Mouse (Mus musculus) heart, embryonic 11.5 days (tissue): Measurements from ENCODE around the gene Atg10. TPM values are rescaled to one million over a fixed set of nuclear protein-coding genes. Genes with fewer than 3 reads are reported as not detected.
"Not testable (repeated sequence)": the region's sequence is repeated elsewhere in the genome, so short reads cannot be mapped to it uniquely, and the experiment has no call there.

Experiments
- ATAC-seq: fragments of 200-750 bp; cut with Nextera tagmentation; replicated peaks from 2 replicates; pipeline ENCODE4 v1.8.0; 2017; ENCODE audit warnings: moderate library complexity; ENCODE audit not compliant: insufficient number of reproducible peaks, low FRiP score, low TSS enrichment
- H3K27ac ChIP-seq: fragments of 300-500 bp; sonication (generic); 2 replicates; pipeline ENCODE4 v1.5.1; 2014; ENCODE audit warnings: mild to moderate bottlenecking, low read depth, low read length
- H3K27me3 ChIP-seq: fragments of 300-500 bp; sonication (generic); 2 replicates; pipeline ENCODE4 v1.6.1; 2014; ENCODE audit warnings: mild to moderate bottlenecking, low read length, mixed read lengths; ENCODE audit not compliant: control insufficient read depth, insufficient read depth
- H3K36me3 ChIP-seq: fragments of 300-500 bp; sonication (generic); 2 replicates; pipeline ENCODE4 v1.6.1; 2014; ENCODE audit warnings: mild to moderate bottlenecking, low read length, moderate library complexity, mixed read lengths; ENCODE audit not compliant: control insufficient read depth, insufficient read depth
- H3K4me1 ChIP-seq: fragments of 300-500 bp; sonication (generic); 2 replicates; pipeline ENCODE4 v1.6.1; 2014; ENCODE audit warnings: low read length; ENCODE audit not compliant: control insufficient read depth, insufficient read depth
- H3K4me2 ChIP-seq: fragments of 300-500 bp; sonication (generic); 2 replicates; pipeline ENCODE4 v1.6.1; 2014; ENCODE audit warnings: mild to moderate bottlenecking, moderate library complexity
- H3K4me3 ChIP-seq: fragments of 300-500 bp; sonication (generic); 2 replicates; pipeline ENCODE4 v1.5.1; 2014; ENCODE audit warnings: low read depth, low read length
- H3K9ac ChIP-seq: fragments of 300-500 bp; sonication (generic); 2 replicates; pipeline ENCODE4 v1.6.1; 2014; ENCODE audit warnings: mild to moderate bottlenecking, low read depth, low read length, moderate library complexity
- H3K9me3 ChIP-seq: fragments of 300-500 bp; sonication (generic); replicated peaks from 2 replicates; pipeline ENCODE4 v1.6.1; 2016; ENCODE audit warnings: low read length; ENCODE audit not compliant: control insufficient read depth
- WGBS: fragments of 180-500 bp; shearing (Covaris S2); extraction: QIAGEN DNeasy Blood & Tissue Kit; methylation state at CpG from one replicate; pipeline ENCODE4 v1.1.7; 2014; ENCODE audit not compliant: insufficient replicate concordance; 5-methylcytosine and 5-hydroxymethylcytosine counted together
- polyA plus RNA-seq: library from polyadenylated mRNA; unstranded; fragments of >200 nt; fragmentation: Nextera tagmentation; extraction: Ambion mirVana; gene quantifications from 2 replicates; pipeline ENCODE4 v1.2.1, GENCODE M21; 2014

Gene Atg10
- polyA plus RNA-seq, 1 experiment from 2014 or later = 23.0 TPM

DNA sequence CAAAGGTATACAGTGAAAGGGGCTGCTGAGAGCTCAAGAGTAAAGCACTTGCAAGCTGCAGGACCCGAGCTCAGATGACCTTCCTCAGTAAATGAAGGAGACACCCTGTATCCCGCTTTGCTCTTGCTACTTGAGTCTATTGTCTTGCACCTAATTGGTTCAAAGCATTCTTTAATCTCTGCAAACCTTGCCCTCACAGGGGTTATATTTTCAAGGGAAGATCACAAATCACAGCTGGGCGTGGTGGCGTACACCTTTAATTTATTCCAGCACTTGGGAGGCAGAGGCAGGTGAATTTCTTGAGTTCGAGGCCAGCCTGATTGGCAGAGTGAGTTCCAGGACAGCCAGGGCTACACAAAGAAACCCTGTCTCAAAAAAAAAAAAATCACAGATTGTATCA lies 298.6 kb downstream of the Atg10 start:
- no peak for ATAC-seq
- Histone ChIP-seq H3K4me3 (no peak overlapping the region), H3K4me2 (no peak overlapping the region), H3K27me3 (no peaks in the 10 kb centered on the region), H3K4me1 (peaks cover 3% of the 10 kb centered on the region; the same call in 1 of the 2 replicates), H3K27ac (no peak overlapping the region), H3K9me3 (no peaks in the 10 kb centered on the region), H3K36me3 (peaks cover 12% of the 10 kb centered on the region), H3K9ac (no peak overlapping the region)
- 84% methylated on average over 5 of the region's 5 CpGs for WGBS

DNA sequence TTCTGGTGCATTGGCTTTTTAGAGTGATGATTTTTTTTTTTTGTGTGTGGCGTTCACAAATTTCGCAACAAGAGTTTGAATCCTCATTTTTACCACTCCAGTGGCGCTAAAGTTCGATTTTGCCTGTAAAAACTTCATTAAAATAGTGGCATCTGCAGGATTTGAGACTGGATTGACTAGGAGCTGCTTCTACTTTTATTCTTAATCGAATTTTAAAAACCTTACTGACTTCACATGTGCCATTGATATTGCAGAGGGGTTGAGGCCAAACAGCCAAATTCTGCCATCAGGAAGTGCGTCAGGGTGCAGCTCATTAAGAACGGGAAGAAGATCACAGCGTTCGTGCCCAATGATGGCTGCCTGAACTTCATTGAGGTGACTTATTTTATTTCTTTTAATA lies 299.7 kb downstream of the Atg10 start:
- Histone ChIP-seq H3K4me3 (peak overlapping the region; percentile 93), H3K9ac (peak overlapping the region; percentile 99), H3K27ac (peak overlapping the region; percentile 80; the same call in 1 of the 2 replicates), H3K36me3 (peaks cover 12% of the 10 kb centered on the region), H3K27me3 (no peaks in the 10 kb centered on the region), H3K4me2 (peak overlapping the region; percentile 72), H3K9me3 (no peaks in the 10 kb centered on the region), H3K4me1 (peaks cover 3% of the 10 kb centered on the region; the same call in 1 of the 2 replicates)
- ATAC-seq = no peak
- WGBS = 51% methylated on average over 9 of the region's 9 CpGs

DNA sequence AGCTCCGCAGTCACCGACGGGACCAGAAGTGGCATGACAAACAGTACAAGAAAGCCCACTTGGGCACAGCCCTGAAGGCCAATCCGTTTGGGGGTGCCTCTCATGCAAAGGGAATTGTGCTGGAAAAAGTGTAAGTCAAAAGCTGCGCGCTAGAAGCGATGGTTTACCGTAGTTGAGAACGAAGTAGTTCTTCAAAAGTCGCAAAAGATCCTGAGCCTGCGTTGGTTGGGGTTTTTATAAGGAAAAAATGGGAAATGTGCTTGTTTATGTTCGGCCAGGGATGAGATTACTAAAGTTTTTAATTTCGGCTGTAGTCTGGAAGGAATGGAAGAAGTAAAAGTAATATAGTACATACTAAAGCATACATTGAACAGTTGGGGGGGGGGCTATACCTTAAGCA lies 300.2 kb downstream of the Atg10 start:
- WGBS = 1% methylated on average over 13 of the region's 13 CpGs
- peaks cover 12% of the 10 kb centered on the region for H3K36me3 ChIP-seq
- H3K27ac ChIP-seq = peak overlapping the region; percentile 80
- H3K9ac ChIP-seq = peak overlapping the region; percentile 99
- ATAC-seq, H3K27me3 ChIP-seq, H3K4me1 ChIP-seq, H3K9me3 ChIP-seq: not testable (repeated sequence)
- peak overlapping the region; percentile 93 for H3K4me3 ChIP-seq
- H3K4me2 ChIP-seq = peak overlapping the region; percentile 72

DNA sequence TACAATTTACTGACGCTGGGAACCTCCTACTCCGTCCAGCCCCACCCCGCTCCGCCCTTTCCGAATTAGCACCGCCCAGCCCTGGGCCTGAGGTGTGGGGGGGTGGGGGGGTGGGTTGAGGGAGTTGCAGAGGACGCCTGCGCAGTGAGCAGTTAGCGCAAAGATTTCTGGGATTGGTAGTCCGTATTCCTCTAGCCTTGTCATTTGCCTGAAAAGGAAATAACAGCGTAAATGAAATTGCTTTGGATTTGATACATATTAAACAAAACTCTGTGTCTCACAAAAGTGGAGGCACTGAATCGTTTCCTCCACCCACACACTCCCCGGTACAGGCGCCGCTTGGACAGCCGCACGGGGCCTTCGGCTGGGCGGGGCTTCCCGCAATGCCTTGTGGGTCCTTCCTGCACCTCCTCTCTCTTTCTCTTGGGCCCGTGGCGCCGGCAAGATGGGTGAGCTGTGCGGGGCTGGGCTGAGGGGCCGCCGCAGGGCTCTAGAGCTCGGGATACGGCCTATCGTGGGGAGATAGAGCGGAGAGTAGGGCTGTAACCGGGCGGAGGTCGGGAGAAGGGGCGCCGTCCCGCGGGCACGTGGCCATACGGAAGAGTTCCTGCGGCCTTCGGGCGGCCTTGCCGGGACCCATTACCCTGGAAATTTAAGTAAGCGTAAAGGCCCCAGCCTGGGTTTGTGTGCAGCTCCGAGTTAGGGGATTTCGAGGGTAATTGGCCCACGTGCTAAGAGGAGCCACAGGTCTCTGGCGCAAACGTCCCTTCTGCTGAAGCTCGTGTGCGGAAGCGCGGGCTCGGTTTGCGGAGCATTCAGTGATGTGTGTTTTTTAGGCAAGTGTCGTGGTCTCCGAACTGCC lies 300.8 kb downstream of the Atg10 start, which contains the start of gene Rps23:
TSS of gene Rps23 (plus strand) at position 208 of the 862 bp plus-strand sequence.
- peaks cover 3% of the 10 kb centered on the region; the same call in 1 of the 2 replicates for H3K4me1 ChIP-seq
- H3K36me3 ChIP-seq = peaks cover 12% of the 10 kb centered on the region
- peak within 1 kb of the TSS; percentile 99 for H3K9ac ChIP-seq
- peak within 1 kb of the TSS; percentile 80 for H3K27ac ChIP-seq
- H3K4me2 ChIP-seq = peak within 1 kb of the TSS; percentile 72
- no peaks in the 10 kb centered on the region for H3K27me3 ChIP-seq
- WGBS = under 1% methylated on average over 57 of the region's 57 CpGs
- H3K9me3 ChIP-seq = no peaks in the 10 kb centered on the region
- H3K4me3 ChIP-seq = peak within 1 kb of the TSS; percentile 93
- ATAC-seq = peak; percentile 98

DNA sequence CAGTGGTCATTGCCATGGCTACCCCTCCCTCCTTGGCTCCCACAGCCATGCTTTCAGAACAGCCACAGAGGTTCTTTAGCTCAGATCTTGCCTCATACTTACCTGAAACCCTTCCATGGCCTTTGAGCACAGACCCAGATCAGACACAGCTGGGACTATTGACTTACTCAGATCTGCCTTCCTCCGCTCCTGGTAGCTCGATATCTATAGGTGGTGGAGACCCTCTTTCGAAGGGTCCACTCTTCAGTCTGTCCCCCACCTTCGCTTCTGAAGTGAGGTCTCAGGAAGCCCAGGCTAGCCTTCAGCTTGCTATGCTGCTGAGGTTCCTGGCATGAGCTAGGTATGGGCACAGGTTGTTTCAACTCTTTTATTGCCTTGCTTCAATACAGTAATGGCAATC lies 309.0 kb downstream of the Atg10 start:
- Histone ChIP-seq H3K36me3 (no peaks in the 10 kb centered on the region), H3K27ac (no peak overlapping the region), H3K4me2 (no peak overlapping the region), H3K4me1 (no peaks in the 10 kb centered on the region), H3K9me3 (no peaks in the 10 kb centered on the region), H3K9ac (no peak overlapping the region), H3K4me3 (no peak overlapping the region), H3K27me3 (no peaks in the 10 kb centered on the region)
- WGBS = 85% methylated on average over 4 of the region's 4 CpGs
- no peak for ATAC-seq

DNA sequence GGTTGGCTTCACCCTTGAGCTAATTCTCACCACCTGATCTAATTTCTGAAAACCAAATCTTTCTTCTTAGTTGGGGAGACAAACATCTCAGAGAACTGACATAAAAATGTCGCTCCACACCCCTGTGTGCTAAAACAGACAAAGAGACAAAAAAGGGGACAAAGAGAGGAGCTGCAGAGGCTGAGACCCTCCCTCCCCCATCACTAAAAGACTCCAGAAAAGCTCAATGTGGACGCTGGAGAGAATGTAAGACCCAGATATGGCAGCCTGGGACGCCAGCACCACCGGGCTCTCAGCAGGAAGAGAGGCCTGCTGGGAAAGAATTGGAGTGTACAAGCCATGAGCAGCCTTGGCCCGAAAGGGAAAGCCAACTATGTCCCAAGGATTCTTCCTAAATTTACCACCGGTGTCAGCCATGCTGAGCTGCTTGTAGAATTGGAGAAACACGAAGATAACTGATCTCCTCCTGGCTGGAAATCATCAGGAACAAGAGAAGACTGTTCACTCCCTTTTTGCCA lies 310.0 kb downstream of the Atg10 start:
- H3K4me3 ChIP-seq = no peak overlapping the region
- H3K9ac ChIP-seq = no peak overlapping the region
- H3K27ac ChIP-seq = no peak overlapping the region
- no peaks in the 10 kb centered on the region for H3K9me3 ChIP-seq
- no peaks in the 10 kb centered on the region for H3K4me1 ChIP-seq
- 52% methylated on average over 7 of the region's 7 CpGs for WGBS
- no peaks in the 10 kb centered on the region for H3K27me3 ChIP-seq
- no peak overlapping the region for H3K4me2 ChIP-seq
- no peaks in the 10 kb centered on the region for H3K36me3 ChIP-seq
- no peak for ATAC-seq

DNA sequence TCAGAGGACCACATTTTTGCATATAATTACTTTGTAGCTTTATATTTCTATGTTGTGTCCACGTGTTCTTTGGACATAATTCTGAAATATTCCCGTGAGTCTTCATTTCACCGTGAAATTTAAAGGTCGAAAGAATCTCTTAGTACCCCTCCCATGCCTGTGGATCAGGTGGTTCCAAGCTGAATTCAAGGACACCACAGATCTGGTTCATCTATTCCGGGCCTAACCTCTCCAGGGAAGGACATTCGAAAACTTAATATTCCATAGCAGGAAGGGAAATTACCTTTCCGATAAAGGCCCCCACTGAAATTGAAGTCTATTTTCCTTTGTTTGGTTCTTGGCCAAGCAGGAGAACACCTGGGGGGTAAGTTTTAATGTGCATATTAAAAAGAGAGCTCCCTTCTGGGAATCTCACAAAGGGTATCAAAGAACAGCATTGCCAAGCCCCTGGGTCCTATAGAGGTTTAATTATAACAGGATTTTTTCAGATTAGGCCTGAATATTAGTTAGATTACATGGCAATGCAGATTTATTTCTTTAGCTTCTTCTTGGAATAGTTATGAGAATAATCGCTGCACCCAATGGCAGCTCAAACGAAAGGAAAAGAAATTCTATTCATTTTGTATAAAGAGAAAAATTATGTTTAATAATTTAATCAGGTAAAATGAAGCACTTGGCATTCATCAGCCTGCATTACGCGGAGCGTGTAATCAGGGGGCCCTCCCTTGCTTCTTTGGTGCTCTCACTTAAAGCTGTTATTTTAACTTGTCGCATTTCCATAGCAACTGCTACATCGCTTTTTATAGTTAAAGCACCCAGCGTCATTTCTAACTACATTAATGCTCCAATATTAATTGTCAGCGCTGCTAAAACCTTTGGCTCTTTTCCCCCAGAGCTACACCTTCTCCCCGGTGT lies 310.8 kb downstream of the Atg10 start:
- Histone ChIP-seq H3K36me3 (no peaks in the 10 kb centered on the region), H3K4me2 (no peak overlapping the region), H3K9ac (no peak overlapping the region), H3K9me3 (no peaks in the 10 kb centered on the region), H3K4me3 (no peak overlapping the region), H3K4me1 (no peaks in the 10 kb centered on the region), H3K27me3 (no peaks in the 10 kb centered on the region), H3K27ac (no peak overlapping the region)
- no peak for ATAC-seq
- WGBS = 83% methylated on average over 17 of the region's 17 CpGs

DNA sequence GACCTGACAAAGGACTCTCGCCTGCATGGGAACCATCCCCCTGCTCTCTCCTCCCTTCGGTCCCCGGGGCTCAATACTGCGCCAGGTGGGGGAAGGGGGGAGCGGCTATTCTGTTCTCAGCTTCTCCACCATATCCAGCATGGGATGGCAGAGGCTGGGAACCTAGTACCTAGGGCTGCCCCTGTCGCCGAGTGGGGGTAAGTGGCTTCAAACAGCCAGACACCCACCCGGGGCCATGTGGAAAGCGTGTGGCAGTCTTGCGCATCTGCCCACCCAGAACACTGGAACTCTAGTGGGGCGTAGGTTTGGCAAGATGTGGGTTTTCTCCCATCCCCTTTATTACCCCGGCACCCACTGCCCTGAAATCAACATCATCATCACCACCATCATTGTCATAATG lies 316.4 kb downstream of the Atg10 start:
- Histone ChIP-seq H3K36me3 (no peaks in the 10 kb centered on the region), H3K9ac (no peak overlapping the region), H3K27me3 (no peaks in the 10 kb centered on the region), H3K4me3 (no peak overlapping the region), H3K27ac (no peak overlapping the region), H3K4me1 (no peaks in the 10 kb centered on the region), H3K4me2 (no peak overlapping the region), H3K9me3 (no peaks in the 10 kb centered on the region)
- no peak for ATAC-seq
- WGBS = 85% methylated on average over 12 of the region's 12 CpGs
